8 mouse cellular contexts compared by ENCODE assay signal in the genomic region with DNA sequence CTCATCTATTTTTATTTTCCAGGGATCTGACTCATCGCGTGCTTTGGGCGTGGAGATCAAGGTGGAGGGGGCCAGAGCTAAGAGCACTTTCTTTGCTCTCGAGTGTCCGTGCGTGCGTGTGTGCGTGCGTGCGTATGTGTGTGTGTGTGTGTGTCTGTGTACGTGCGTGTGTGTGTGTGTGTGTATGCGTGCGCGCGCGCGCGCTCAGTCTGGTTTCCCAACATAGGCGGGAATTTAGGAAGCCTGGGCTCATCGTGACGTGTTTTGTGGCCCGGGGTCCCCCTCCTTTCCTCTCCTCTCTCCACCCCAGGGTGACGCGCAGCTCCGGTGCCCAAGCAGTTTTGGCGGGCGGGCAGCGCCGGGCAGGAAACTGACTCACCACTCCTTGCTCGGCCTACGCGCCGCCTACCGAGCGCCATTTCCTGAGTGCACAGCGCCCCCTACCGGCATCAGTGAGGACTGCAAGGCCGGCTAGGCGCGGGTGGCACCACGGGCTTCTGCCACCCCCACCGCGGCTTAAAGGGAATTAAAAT. TPM values are rescaled to one million over a fixed set of nuclear protein-coding genes. Genes with fewer than 3 reads are reported as not detected.
DNase-seq lines count a peak whose midpoint lies in the region; ATAC-seq and TF ChIP-seq lines count a peak whose summit lies in the region.

No protein-coding gene starts in this region.

- H3K4me1 ChIP-seq in lung, embryonic 15.5 days, result peaks cover 36% of the 10 kb centered on the region
- peaks cover 14% of the 10 kb centered on the region; the same call in 1 of the 2 replicates for H3K4me1 ChIP-seq in olfactory bulb, adult 2 months (ENCODE audit: control insufficient read depth, insufficient read depth, low read length)

- H3K4me2 ChIP-seq in lung, embryonic 15.5 days, result peak overlapping the region; percentile 84

- peaks cover 25% of the 10 kb centered on the region for H3K27me3 ChIP-seq in lung, embryonic 15.5 days

- peak; percentile 35; the same call in 1 of the 2 replicates for TF ChIP-seq POLR2A in olfactory bulb, adult 2 months (IDR thresholded peaks at IDR 0.05; ENCODE audit: insufficient read depth, low read depth, low read length)

- H3K36me3 ChIP-seq in lung, embryonic 15.5 days, result no peaks in the 10 kb centered on the region

- DNase-seq in MEL-GATA-1-ER (ENCODE audit: extremely low read depth, low read depth), result peak; percentile 91
- peak; percentile 98 for DNase-seq in cerebellum, adult 8-10 months
- DNase-seq in forelimb bud, embryonic 11.5 days (ENCODE audit: low read depth, low spot score), result peak; percentile 85
- peak; percentile 90 for DNase-seq in layer of hippocampus, adult 9-10 months (ENCODE audit: low spot score)
- DNase-seq in thymus, adult 18-20 months, result peak; percentile 86 to 89

- peak overlapping the region; percentile 43 for H3K27ac ChIP-seq in lung, embryonic 15.5 days
- peak overlapping the region; percentile 68 for H3K27ac ChIP-seq in olfactory bulb, adult 2 months (ENCODE audit: insufficient read depth, low read depth, low read length)

- H3K4me3 ChIP-seq in lung, embryonic 15.5 days, result peak overlapping the region; percentile 48
- H3K4me3 ChIP-seq in olfactory bulb, adult 2 months (ENCODE audit: insufficient read depth, low read depth, low read length), result peak overlapping the region; percentile 55

- TF ChIP-seq CTCF in olfactory bulb, adult 2 months (IDR thresholded peaks at IDR 0.05; ENCODE audit: insufficient read depth, low read depth, low read length), result peak; percentile 98

- peak; percentile 90 to 91 for ATAC-seq in hematopoietic stem cell, adult 5-6 weeks (replicated peaks in 1 of 2; ENCODE audit: insufficient read depth in 1 of 2, low FRiP score in 2 of 2, low TSS enrichment in 1 of 2, low read depth in 1 of 2, poor library complexity in 2 of 2, severe bottlenecking in 2 of 2)
- ATAC-seq in lung, embryonic 15.5 days (ENCODE audit: borderline replicate concordance, extremely low read depth, low FRiP score, low TSS enrichment), result peak; percentile 72

- H3K9ac ChIP-seq in lung, embryonic 15.5 days, result peak overlapping the region; percentile 38

- under 1% methylated on average over 44 of the region's 44 CpGs for WGBS in lung, embryonic 15.5 days
- under 1% methylated on average over 44 of the region's 44 CpGs for WGBS in olfactory bulb, adult 2 months

- H3K9me3 ChIP-seq in lung, embryonic 15.5 days, result no peaks in the 10 kb centered on the region

RNA-seq across cellular contexts. Expression of a gene that starts 4.5 kb away (rescaled TPM):
- total RNA-seq in hematopoietic stem cell, adult 5-6 weeks (2017), result 7.1 and 9.0 TPM in 2 replicates
- 28.3 and 30.1 TPM in 2 replicates for polyA plus RNA-seq in lung, embryonic 15.5 days (2015; fragmentation: Nextera tagmentation; extraction: Ambion mirVana)
- polyA plus RNA-seq in olfactory bulb, adult 2 months (2012; ENCODE audit: insufficient read depth, insufficient read length, low replicate concordance, missing spikeins), result not detected in 2 replicates

RNA-seq across cellular contexts. Expression of a gene that starts 18.7 kb away (rescaled TPM):
- 27.8 and 58.2 TPM in 2 replicates for total RNA-seq in hematopoietic stem cell, adult 5-6 weeks (2017)
- polyA plus RNA-seq in lung, embryonic 15.5 days (2015; fragmentation: Nextera tagmentation; extraction: Ambion mirVana), result 0.52 and 1.4 TPM in 2 replicates
- polyA plus RNA-seq in olfactory bulb, adult 2 months (2012; ENCODE audit: insufficient read depth, insufficient read length, low replicate concordance, missing spikeins), result not detected in 2 replicates

Comparison
In these comparisons a context has a peak if more than half of its experiments do, and no peak if none do; other contexts are left out.
1. Peak in every context shown above with its lines: DNase-seq, ATAC-seq, H3K4me3 ChIP-seq and H3K27ac ChIP-seq.
2. RNA of a gene that starts 4.5 kb away (polyA plus RNA-seq): 28.3 to 30.1 TPM in lung, embryonic 15.5 days; not detected in olfactory bulb, adult 2 months; every median in the first group is over 10 times any median in the second.